Mouse (Mus musculus) spleen, adult 2 months (tissue): Measurements from ENCODE around the gene Mei1. TPM values are rescaled to one million over a fixed set of nuclear protein-coding genes. Genes with fewer than 3 reads are reported as not detected.
A peak's percentile ranks its signal among the peaks of the same experiment; 100 is the strongest.

Experiments
- DNase-seq, 2 experiments: peaks; one replicate each; pipeline versions ENCODE4 v3.0.0 to v3.0.0-alpha.2; 2012 to 2021; ENCODE audit warnings: low spot score in 2 of 2, low read depth in 1 of 2
- H3K27ac ChIP-seq: fragments of 200-500 bp; 2 replicates; pipeline ENCODE4 v1.5.1; 2012; ENCODE audit warnings: low read length, inconsistent platforms; ENCODE audit not compliant: insufficient read depth
- H3K27me3 ChIP-seq: fragments of 200-500 bp; 2 replicates; pipeline ENCODE4 v1.6.1; 2012; ENCODE audit warnings: mild to moderate bottlenecking, moderate library complexity, low read length, inconsistent platforms; ENCODE audit not compliant: control insufficient read depth, insufficient read depth
- H3K36me3 ChIP-seq: fragments of 200-500 bp; 2 replicates; pipeline ENCODE4 v1.6.1; 2012; ENCODE audit warnings: mild to moderate bottlenecking, low read length, inconsistent platforms; ENCODE audit not compliant: control insufficient read depth, insufficient read depth
- H3K4me1 ChIP-seq: fragments of 200-500 bp; 2 replicates; pipeline ENCODE4 v1.6.1; 2011; ENCODE audit warnings: inconsistent platforms; ENCODE audit not compliant: control insufficient read depth, insufficient read depth, insufficient read length
- H3K4me3 ChIP-seq: fragments of 200-500 bp; 2 replicates; pipeline ENCODE4 v1.5.1; 2011; ENCODE audit warnings: mild to moderate bottlenecking, inconsistent platforms; ENCODE audit not compliant: insufficient read depth, insufficient read length; ENCODE audit errors: extremely low read depth
- CTCF ChIP-seq: fragments of 200-500 bp; IDR thresholded peaks from 2 replicates; pipeline ENCODE4 v1.5.1; 2011; ENCODE audit warnings: mild to moderate bottlenecking, inconsistent platforms; ENCODE audit not compliant: insufficient read depth, insufficient read length, insufficient replicate concordance; ENCODE audit errors: extremely low read depth
- POLR2A ChIP-seq: fragments of 200-500 bp; IDR thresholded peaks from 2 replicates; pipeline ENCODE4 v1.6.1; 2011; ENCODE audit warnings: low read depth, low read length, inconsistent platforms
- WGBS: fragments of 180-500 bp; shearing (Covaris S2); methylation state at CpG from one replicate; pipeline ENCODE4 v1.1.7; 2018; 5-methylcytosine and 5-hydroxymethylcytosine counted together
- polyA plus RNA-seq: library from polyadenylated mRNA; depleted of rRNA; stranded (reverse); fragments of >200 nt; gene quantifications from 2 replicates; pipeline ENCODE4 v1.2.3, GENCODE M21; 2012

The Mei1 gene
- polyA plus RNA-seq, 1 experiment, result not detected

GRCm38 (mm10) chr15:82035904-82036689 lies 33.7 kb upstream of the Mei1 start:
- Histone ChIP-seq H3K27ac (no peak overlapping the region), H3K4me3 (no peak overlapping the region), H3K27me3 (no peaks in the 10 kb centered on the region), H3K36me3 (peaks cover 18% of the 10 kb centered on the region), H3K4me1 (no peaks in the 10 kb centered on the region)
- 79% methylated on average over 12 of the region's 12 CpGs for WGBS
- peak in 1 of 2 experiments; percentile 14 for DNase-seq
- TF ChIP-seq CTCF, result no peak
- no peak for TF ChIP-seq POLR2A

- Histone ChIP-seq H3K27me3 (no peaks in the 10 kb centered on the region), H3K27ac (no peak overlapping the region), H3K4me3 (no peak overlapping the region), H3K4me1 (no peaks in the 10 kb centered on the region), H3K36me3 (peaks cover 24% of the 10 kb centered on the region)
- WGBS, result 98% methylated on average over 1 of the region's 1 CpGs
- peak; percentile 35 to 39 for DNase-seq
- TF ChIP-seq CTCF, result peak; percentile 63; the same call in 1 of the 2 replicates
- no peak for TF ChIP-seq POLR2A
Measured at GRCm38 (mm10) chr15:82040650-82041049, 29.1 kb upstream of the Mei1 start.

- DNase-seq, result no peak
- Histone ChIP-seq H3K27me3 (no peaks in the 10 kb centered on the region), H3K27ac (no peak overlapping the region), H3K4me1 (peaks cover 6% of the 10 kb centered on the region; the same call in 1 of the 2 replicates), H3K4me3 (no peak overlapping the region), H3K36me3 (peaks cover 18% of the 10 kb centered on the region)
- TF ChIP-seq POLR2A (no peak), CTCF (no peak)
- WGBS, result 93% methylated on average over 7 of the region's 7 CpGs
Measured at GRCm38 (mm10) chr15:82044166-82044784, 25.5 kb upstream of the Mei1 start.

GRCm38 (mm10) chr15:82046246-82046891 lies 23.4 kb upstream of the Mei1 start:
- WGBS, result under 1% methylated on average over 26 of the region's 26 CpGs
- Histone ChIP-seq H3K27ac (no peak overlapping the region), H3K4me3 (peak overlapping the region; percentile 96), H3K36me3 (peaks cover 10% of the 10 kb centered on the region), H3K4me1 (peaks cover 6% of the 10 kb centered on the region; the same call in 1 of the 2 replicates), H3K27me3 (no peaks in the 10 kb centered on the region)
- TF ChIP-seq POLR2A (no peak), CTCF (no peak)
- no peak for DNase-seq

GRCm38 (mm10) chr15:82047080-82047883 lies 22.5 kb upstream of the Mei1 start, which contains the start of gene Snu13:
Gene Snu13 (minus strand): TSS chr15:82047598.
- WGBS, result under 1% methylated on average over 74 of the region's 74 CpGs
- H3K27me3 ChIP-seq, result no peaks in the 10 kb centered on the region
- TF ChIP-seq CTCF (no peak), POLR2A (peak; percentile 75; the same call in 1 of the 2 replicates)
- peak; percentile 74 to 90 for DNase-seq
- peak within 1 kb of the TSS; percentile 96 for H3K4me3 ChIP-seq
- H3K27ac ChIP-seq, result peak within 1 kb of the TSS; percentile 89
- peaks cover 8% of the 10 kb centered on the region for H3K36me3 ChIP-seq
- peaks cover 6% of the 10 kb centered on the region; the same call in 1 of the 2 replicates for H3K4me1 ChIP-seq

- Histone ChIP-seq H3K36me3 (no peaks in the 10 kb centered on the region), H3K27me3 (no peaks in the 10 kb centered on the region), H3K4me3 (no peak overlapping the region), H3K27ac (no peak overlapping the region), H3K4me1 (no peaks in the 10 kb centered on the region; the same call in 1 of the 2 replicates)
- TF ChIP-seq CTCF, result no peak
- TF ChIP-seq POLR2A, result no peak
- DNase-seq, result no peak
- 61% methylated on average over 5 of the region's 5 CpGs for WGBS
Measured at GRCm38 (mm10) chr15:82052544-82052943, 17.3 kb upstream of the Mei1 start.
